Mouse (Mus musculus) heart, adult 18-20 months (tissue): ENCODE results near the gene Gm14418. TPM values are rescaled to one million over a fixed set of nuclear protein-coding genes. Genes with fewer than 3 reads are reported as not detected.

Source experiments
- DNase-seq, 2 experiments: peaks; one replicate each; pipeline ENCODE4 v3.0.0; 2021 to 2022; ENCODE audit warnings: mixed read lengths in 1 of 2
- long read RNA-seq, 2 experiments: library from polyadenylated mRNA; stranded (forward); transcript quantifications; one replicate each; pipeline ENCODE4 v2.0.0; 2021
- total RNA-seq, 2 experiments: library from RNA; stranded (reverse); gene quantifications; 2 replicates each; pipeline ENCODE4 v1.2.3; 2021

Gene Gm14418
- 10 to 100 TPM; 13.6 to 16.1 TPM for total RNA-seq
- long read RNA-seq, experiment 1, partial matches to known transcripts = 1 of 6 reads
- long read RNA-seq, experiment 1, other reads (novel, unspliced or antisense) = 5 of 6 reads
- long read RNA-seq, experiment 2, partial matches to known transcripts = 1 of 5 reads
- long read RNA-seq, experiment 2, other reads (novel, unspliced or antisense) = 4 of 5 reads

GRCm38 (mm10) chr2:177398096-177398495, at the start of gene Gm14418:
TSS of gene Gm14418 (minus strand) at chr2:177398320.
- peak; percentile 6 to 7 for DNase-seq

Other genes with a start within 250 kb of the Gm14418 start
- 10 to 100 TPM; 17.7 to 25.0 TPM for gene Gm14410, start 191.9 kb downstream of the Gm14418 start, total RNA-seq
- 1 to 10 TPM in 1 of 2 experiments, under 1 TPM in 1; 0.94 to 1.1 TPM for gene Gm14409, start 131.3 kb downstream of the Gm14418 start, total RNA-seq
- 1 to 10 TPM in 1 of 2 experiments, under 1 TPM in 1; 0.94 to 1.8 TPM for gene Gm14412, start 74.0 kb downstream of the Gm14418 start, total RNA-seq
- gene Zfp970, start 66.4 kb upstream of the Gm14418 start, total RNA-seq = 100 to 1,000 TPM; 465 to 482 TPM
- gene Gm14403, start 99.9 kb upstream of the Gm14418 start, total RNA-seq = 10 to 100 TPM; 79.4 to 81.1 TPM
- gene Gm14406, start 179.9 kb upstream of the Gm14418 start, total RNA-seq = not detected